Mouse (Mus musculus): ENCODE results near the gene Tenm3. TPM values are rescaled to one million over a fixed set of nuclear protein-coding genes. Genes with fewer than 3 reads are reported as not detected.

Gene Tenm3
- total and polyA plus RNA-seq, 3 experiments: 0.03 to 0.08 (median 0.07) TPM

GRCm38 (mm10) chr8:48309191-48309987, 534.4 kb downstream of the Tenm3 start:
- no peaks in the 10 kb centered on the region for H3K36me3 ChIP-seq (replicated peaks in 1 of 2; ENCODE audit: control insufficient read depth in 1 of 2, insufficient read depth in 1 of 2, low read length in 1 of 2)
- no peak overlapping the region for H3K4me3 ChIP-seq (replicated peaks in 1 of 3; ENCODE audit: low read depth in 2 of 3, low read length in 2 of 3, poor library complexity in 1 of 3)
- in situ Hi-C loops (cut with MboI; ENCODE audit: low pct_ligation_motif_present, low pct_unique_long_range_greater_than_20kb, low sequenced_read_pairs): no loop called here
- peaks cover 49% of the 10 kb centered on the region for H3K9me3 ChIP-seq (replicated peaks; ENCODE audit: low read length)
- H3K27ac ChIP-seq (ENCODE audit: insufficient read depth, low read depth): no peak overlapping the region
- H3K4me2 ChIP-seq (ENCODE audit: insufficient read depth, low read depth, poor library complexity, severe bottlenecking): no peak overlapping the region
- no peaks in the 10 kb centered on the region for H3K4me1 ChIP-seq (ENCODE audit: control insufficient read depth in 1 of 2, insufficient read depth in 2 of 2)
- H3K9ac ChIP-seq (ENCODE audit: insufficient read depth, low read depth): no peak overlapping the region
- H3K79me2 ChIP-seq (replicated peaks; ENCODE audit: control insufficient read depth, extremely low read depth, insufficient read depth, poor library complexity, severe bottlenecking): no peaks in the 10 kb centered on the region
- no peak for TF ChIP-seq PAX5 (IDR thresholded peaks at IDR 0.05; ENCODE audit: low read length)
- no peak for TF ChIP-seq RCOR1 (conservative IDR thresholded peaks at IDR 0.05; ENCODE audit: low read depth, low read length)
- TF ChIP-seq JUN (IDR thresholded peaks at IDR 0.05; ENCODE audit: insufficient read depth, low read depth, low read length): no peak
- no peak for TF ChIP-seq MXI1 (IDR thresholded peaks at IDR 0.05; ENCODE audit: low read depth, low read length)
- no peak for TF ChIP-seq TCF12 (IDR thresholded peaks at IDR 0.05; ENCODE audit: low read depth, low read length)
- no peak for TF ChIP-seq GABPA (IDR thresholded peaks at IDR 0.05; ENCODE audit: insufficient replicate concordance, low read depth, low read length)
- no peak for TF ChIP-seq UBTF (IDR thresholded peaks at IDR 0.05; ENCODE audit: low read depth, low read length)
- no peak for TF ChIP-seq E2F4 (IDR thresholded peaks at IDR 0.05; ENCODE audit: insufficient replicate concordance, low read depth, low read length)
- no peak for TF ChIP-seq POLR2A (IDR thresholded peaks at IDR 0.05; ENCODE audit: low read depth, low read length)
- TF ChIP-seq EP300 (IDR thresholded peaks at IDR 0.05; ENCODE audit: low read length): no peak
- no peak for TF ChIP-seq KAT2A (IDR thresholded peaks at IDR 0.05; ENCODE audit: insufficient replicate concordance, low read length)
- dilution Hi-C loops (cut with MboI; ENCODE audit: extremely low pct_ligation_motif_present, extremely low pct_unique_long_range_greater_than_20kb, low sequenced_read_pairs): no loop called here
- H3K27me3 ChIP-seq (replicated peaks): no peaks in the 10 kb centered on the region
- DNase-seq (ENCODE audit: extremely low read depth): no peak

DNA sequence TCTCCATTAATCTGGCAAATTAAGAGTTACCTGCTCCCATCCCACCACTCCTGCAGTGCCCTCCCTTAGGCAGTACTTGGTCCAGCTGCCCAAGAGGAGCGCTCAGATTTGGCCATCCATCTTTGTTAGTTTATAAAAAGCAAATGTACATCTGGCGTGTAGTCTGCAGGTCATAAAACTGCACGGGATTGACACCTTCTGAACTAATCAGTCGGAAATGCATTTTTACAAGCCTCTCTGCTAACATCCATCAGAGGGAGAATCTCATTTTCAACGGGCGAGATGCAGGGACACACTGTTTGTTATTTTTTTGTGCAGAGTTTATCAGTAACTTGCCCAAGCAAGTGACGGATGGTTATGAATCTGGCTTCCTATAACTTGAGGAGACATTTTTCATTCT, 539.5 kb downstream of the Tenm3 start:
- Histone ChIP-seq H3K9me3 (replicated peaks; ENCODE audit: low read length) (peaks cover 60% of the 10 kb centered on the region), H3K9ac (ENCODE audit: insufficient read depth, low read depth) (no peak overlapping the region), H3K4me3 (replicated peaks in 1 of 3; ENCODE audit: low read depth in 2 of 3, low read length in 2 of 3, poor library complexity in 1 of 3) (no peak overlapping the region), H3K4me1 (ENCODE audit: control insufficient read depth in 1 of 2, insufficient read depth in 2 of 2) (no peaks in the 10 kb centered on the region), H3K79me2 (replicated peaks; ENCODE audit: control insufficient read depth, extremely low read depth, insufficient read depth, poor library complexity, severe bottlenecking) (no peaks in the 10 kb centered on the region), H3K4me2 (ENCODE audit: insufficient read depth, low read depth, poor library complexity, severe bottlenecking) (no peak overlapping the region), H3K27me3 (replicated peaks) (no peaks in the 10 kb centered on the region), H3K27ac (ENCODE audit: insufficient read depth, low read depth) (no peak overlapping the region), H3K36me3 (replicated peaks in 1 of 2; ENCODE audit: control insufficient read depth in 1 of 2, insufficient read depth in 1 of 2, low read length in 1 of 2) (no peaks in the 10 kb centered on the region)
- DNase-seq (ENCODE audit: extremely low read depth): no peak
- TF ChIP-seq CTCF (conservative IDR thresholded peaks at IDR 0.05 in 1 of 2, IDR thresholded peaks at IDR 0.05 in 1 of 2; ENCODE audit: low read depth in 2 of 2, low read length in 2 of 2): no peak
- no peak for TF ChIP-seq GABPA (IDR thresholded peaks at IDR 0.05; ENCODE audit: insufficient replicate concordance, low read depth, low read length)
- no peak for TF ChIP-seq ZMIZ1 (IDR thresholded peaks at IDR 0.05; ENCODE audit: low read depth, low read length)
- dilution Hi-C loops (cut with MboI; ENCODE audit: extremely low pct_ligation_motif_present, extremely low pct_unique_long_range_greater_than_20kb, low sequenced_read_pairs) (no loop called here), in situ Hi-C loops (cut with MboI; ENCODE audit: low pct_ligation_motif_present, low pct_unique_long_range_greater_than_20kb, low sequenced_read_pairs) (no loop called here)

- no peak overlapping the region for H3K27ac ChIP-seq (ENCODE audit: insufficient read depth, low read depth)
- in situ Hi-C loops (cut with MboI; ENCODE audit: low pct_ligation_motif_present, low pct_unique_long_range_greater_than_20kb, low sequenced_read_pairs) (no loop called here), dilution Hi-C loops (cut with MboI; ENCODE audit: extremely low pct_ligation_motif_present, extremely low pct_unique_long_range_greater_than_20kb, low sequenced_read_pairs) (no loop called here)
- H3K4me1 ChIP-seq (ENCODE audit: control insufficient read depth in 1 of 2, insufficient read depth in 2 of 2): no peaks in the 10 kb centered on the region
- no peak for TF ChIP-seq RAD21 (IDR thresholded peaks at IDR 0.05; ENCODE audit: low read depth, low read length)
- TF ChIP-seq USF1 (IDR thresholded peaks at IDR 0.05; ENCODE audit: low read depth, low read length): no peak
- TF ChIP-seq BHLHE40 (IDR thresholded peaks at IDR 0.05; ENCODE audit: low read depth, low read length): no peak
- TF ChIP-seq TCF12 (IDR thresholded peaks at IDR 0.05; ENCODE audit: low read depth, low read length): no peak
- TF ChIP-seq KAT2A (IDR thresholded peaks at IDR 0.05; ENCODE audit: insufficient replicate concordance, low read length): no peak
- no peak for TF ChIP-seq SIN3A (IDR thresholded peaks at IDR 0.05; ENCODE audit: low read length)
- no peak for TF ChIP-seq MXI1 (IDR thresholded peaks at IDR 0.05; ENCODE audit: low read depth, low read length)
- no peak for TF ChIP-seq E2F4 (IDR thresholded peaks at IDR 0.05; ENCODE audit: insufficient replicate concordance, low read depth, low read length)
- no peak for TF ChIP-seq GABPA (IDR thresholded peaks at IDR 0.05; ENCODE audit: insufficient replicate concordance, low read depth, low read length)
- TF ChIP-seq MEF2A (IDR thresholded peaks at IDR 0.05; ENCODE audit: borderline replicate concordance, low read depth, low read length): no peak
- no peaks in the 10 kb centered on the region for H3K27me3 ChIP-seq (replicated peaks)
- no peak for DNase-seq (ENCODE audit: extremely low read depth)
- H3K4me3 ChIP-seq (replicated peaks in 1 of 3; ENCODE audit: low read depth in 2 of 3, low read length in 2 of 3, poor library complexity in 1 of 3): no peak overlapping the region
- no peaks in the 10 kb centered on the region for H3K79me2 ChIP-seq (replicated peaks; ENCODE audit: control insufficient read depth, extremely low read depth, insufficient read depth, poor library complexity, severe bottlenecking)
- H3K9me3 ChIP-seq (replicated peaks; ENCODE audit: low read length): peaks cover 65% of the 10 kb centered on the region
- no peaks in the 10 kb centered on the region for H3K36me3 ChIP-seq (replicated peaks in 1 of 2; ENCODE audit: control insufficient read depth in 1 of 2, insufficient read depth in 1 of 2, low read length in 1 of 2)
- no peak overlapping the region for H3K9ac ChIP-seq (ENCODE audit: insufficient read depth, low read depth)
- no peak overlapping the region for H3K4me2 ChIP-seq (ENCODE audit: insufficient read depth, low read depth, poor library complexity, severe bottlenecking)
These were observed 543.1 kb downstream of the Tenm3 start for GRCm38 (mm10) chr8:48300613-48301037.

All from CH12.LX (cell line).